Mouse (Mus musculus) CH12.LX (cell line): ENCODE measurements at regions not wholly inside any gene's neighbourhood (a gene's known extent, or its start where the extent isn't known, plus 50 kb on each side); places are given as distances from the start of the nearest gene placed in this dataset.

Source experiments
- DNase-seq: peaks from one replicate; pipeline ENCODE4 v3.0.0-alpha.2; 2013; ENCODE audit errors: extremely low read depth
- H3K27ac ChIP-seq: 2 replicates; pipeline ENCODE4 v1.5.1; 2012; ENCODE audit warnings: low read depth, mild to moderate bottlenecking, control low read depth, moderate library complexity; ENCODE audit not compliant: insufficient read depth
- H3K27me3 ChIP-seq: replicated peaks from 2 replicates; pipeline ENCODE3; 2012; ENCODE audit warnings: inconsistent platforms
- H3K36me3 ChIP-seq, 2 experiments: replicated peaks in 1 of 2; 2 replicates each; pipeline versions ENCODE3 to v1.6.1; 2012; ENCODE audit warnings: inconsistent platforms in 1 of 2, low read length in 1 of 2, mild to moderate bottlenecking in 1 of 2, mixed read lengths in 1 of 2, moderate library complexity in 1 of 2; ENCODE audit not compliant: control insufficient read depth in 1 of 2, insufficient read depth in 1 of 2
- H3K4me1 ChIP-seq, 2 experiments: 2 replicates each; pipeline ENCODE4 v1.6.1; 2012; ENCODE audit warnings: inconsistent platforms in 1 of 2, moderate library complexity in 1 of 2; ENCODE audit not compliant: insufficient read depth in 2 of 2, control insufficient read depth in 1 of 2
- H3K4me2 ChIP-seq: 2 replicates; pipeline ENCODE4 v1.6.1; 2012; ENCODE audit warnings: low read depth, mild to moderate bottlenecking, control low read depth; ENCODE audit not compliant: poor library complexity, insufficient read depth, severe bottlenecking
- H3K4me3 ChIP-seq, 3 experiments: fragments of 150-350 bp in 1 of 3; sonication (generic) in 1 of 3; replicated peaks in 1 of 3; 2 replicates each; pipeline versions ENCODE3 to v1.5.1; 2011 to 2012; ENCODE audit warnings: low read depth in 2 of 3, low read length in 2 of 3, mild to moderate bottlenecking in 2 of 3, moderate library complexity in 2 of 3, control low read depth in 1 of 3, improper control_type of control experiment in 1 of 3, inconsistent platforms in 1 of 3, mixed read lengths in 1 of 3; ENCODE audit not compliant: poor library complexity in 1 of 3
- H3K79me2 ChIP-seq: replicated peaks from 2 replicates; pipeline ENCODE4 v1.6.1; 2012; ENCODE audit warnings: mild to moderate bottlenecking, moderate library complexity; ENCODE audit not compliant: control insufficient read depth, poor library complexity, insufficient read depth, severe bottlenecking; ENCODE audit errors: extremely low read depth
- H3K9ac ChIP-seq: 2 replicates; pipeline ENCODE4 v1.6.1; 2012; ENCODE audit warnings: low read depth, mild to moderate bottlenecking, control low read depth, moderate library complexity; ENCODE audit not compliant: insufficient read depth
- H3K9me3 ChIP-seq: replicated peaks from 2 replicates; pipeline ENCODE3; 2012; ENCODE audit warnings: low read length, inconsistent platforms, mixed read lengths
- BHLHE40 ChIP-seq: IDR thresholded peaks from 2 replicates; pipeline ENCODE4 v1.6.1; 2011; ENCODE audit warnings: mild to moderate bottlenecking, low read depth, low read length, improper control_type of control experiment
- CHD2 ChIP-seq: IDR thresholded peaks from 2 replicates; pipeline ENCODE4 v1.6.1; 2011; ENCODE audit warnings: low read length, improper control_type of control experiment
- CTCF ChIP-seq, 2 experiments: IDR thresholded peaks in 1 of 2; conservative IDR thresholded peaks in 1 of 2; 2 replicates each; pipeline ENCODE4 v1.5.1; 2011 to 2012; ENCODE audit warnings: low read depth in 2 of 2, low read length in 2 of 2, improper control_type of control experiment in 1 of 2, inconsistent platforms in 1 of 2, mild to moderate bottlenecking in 1 of 2, moderate library complexity in 1 of 2
- EP300 ChIP-seq: IDR thresholded peaks from 2 replicates; pipeline ENCODE4 v1.6.1; 2011; ENCODE audit warnings: low read length, improper control_type of control experiment
- GABPA ChIP-seq: IDR thresholded peaks from 2 replicates; pipeline ENCODE4 v1.6.1; 2012; ENCODE audit warnings: low read depth, low read length, improper control_type of control experiment, inconsistent platforms; ENCODE audit not compliant: insufficient replicate concordance
- JUND ChIP-seq: conservative IDR thresholded peaks from 2 replicates; pipeline ENCODE4 v1.6.1; 2011; ENCODE audit warnings: low read depth, low read length, improper control_type of control experiment
- KAT2A ChIP-seq: IDR thresholded peaks from 2 replicates; pipeline ENCODE4 v1.6.1; 2012; ENCODE audit warnings: low read length, improper control_type of control experiment, inconsistent platforms; ENCODE audit not compliant: insufficient replicate concordance
- MAFK ChIP-seq: IDR thresholded peaks from 2 replicates; pipeline ENCODE4 v1.6.1; 2011; ENCODE audit warnings: low read length, improper control_type of control experiment; ENCODE audit not compliant: insufficient replicate concordance
- MAX ChIP-seq: IDR thresholded peaks from 2 replicates; pipeline ENCODE4 v1.6.1; 2011; ENCODE audit warnings: low read length, improper control_type of control experiment
- MAZ ChIP-seq: IDR thresholded peaks from 2 replicates; pipeline ENCODE4 v1.6.1; 2012; ENCODE audit warnings: low read depth, mild to moderate bottlenecking, inconsistent platforms, low read length, improper control_type of control experiment, moderate library complexity
- MYC ChIP-seq: IDR thresholded peaks from 2 replicates; pipeline ENCODE4 v1.6.1; 2011; ENCODE audit warnings: low read depth, mild to moderate bottlenecking, improper control_type of control experiment, low read length
- NELFE ChIP-seq: IDR thresholded peaks from 2 replicates; pipeline ENCODE4 v1.6.1; 2011; ENCODE audit warnings: low read depth, low read length, improper control_type of control experiment
- PAX5 ChIP-seq: IDR thresholded peaks from 2 replicates; pipeline ENCODE4 v1.6.1; 2012; ENCODE audit warnings: low read length, inconsistent platforms, mixed read lengths
- POLR2AphosphoS2 ChIP-seq: IDR thresholded peaks from 2 replicates; pipeline ENCODE4 v1.6.1; 2011; ENCODE audit warnings: low read depth, low read length, improper control_type of control experiment
- RAD21 ChIP-seq: IDR thresholded peaks from 2 replicates; pipeline ENCODE4 v1.6.1; 2011; ENCODE audit warnings: low read depth, mild to moderate bottlenecking, low read length, improper control_type of control experiment, moderate library complexity
- SIN3A ChIP-seq: IDR thresholded peaks from 2 replicates; pipeline ENCODE4 v1.6.1; 2012; ENCODE audit warnings: low read length, improper control_type of control experiment, inconsistent platforms
- SMC3 ChIP-seq: IDR thresholded peaks from 2 replicates; pipeline ENCODE4 v1.6.1; 2011; ENCODE audit warnings: low read depth, low read length, improper control_type of control experiment
- TBP ChIP-seq: conservative IDR thresholded peaks from 2 replicates; pipeline ENCODE4 v1.6.1; 2011; ENCODE audit warnings: low read depth, low read length, improper control_type of control experiment
- UBTF ChIP-seq: IDR thresholded peaks from 2 replicates; pipeline ENCODE4 v1.6.1; 2012; ENCODE audit warnings: low read depth, mild to moderate bottlenecking, inconsistent platforms, low read length, improper control_type of control experiment, moderate library complexity
- USF2 ChIP-seq: conservative IDR thresholded peaks from 2 replicates; pipeline ENCODE4 v1.6.1; 2011; ENCODE audit warnings: low read depth, low read length, improper control_type of control experiment
- ZC3H11A ChIP-seq: IDR thresholded peaks from 2 replicates; pipeline ENCODE4 v1.6.1; 2012; ENCODE audit warnings: low read depth, mild to moderate bottlenecking, inconsistent platforms, low read length, improper control_type of control experiment
- ZKSCAN1 ChIP-seq: IDR thresholded peaks from 2 replicates; pipeline ENCODE4 v1.6.1; 2012; ENCODE audit warnings: low read depth, inconsistent platforms, low read length, improper control_type of control experiment, borderline replicate concordance
- ZMIZ1 ChIP-seq: IDR thresholded peaks from 2 replicates; pipeline ENCODE4 v1.6.1; 2012; ENCODE audit warnings: low read depth, mild to moderate bottlenecking, inconsistent platforms, low read length, improper control_type of control experiment
- dilution Hi-C: fragments of 300-500 bp; cut with MboI; formaldehyde crosslinking; loops from 2 replicates; pipeline ENCODE4 v1.14.3; 2020; ENCODE audit warnings: low sequenced_read_pairs; ENCODE audit not compliant: extremely low pct_unique_long_range_greater_than_20kb, extremely low pct_ligation_motif_present
- in situ Hi-C: fragments of 300-500 bp; cut with MboI; formaldehyde crosslinking; loops from 3 replicates; pipeline ENCODE4 v1.14.3; 2019; ENCODE audit warnings: low sequenced_read_pairs, low pct_ligation_motif_present, low pct_unique_long_range_greater_than_20kb, mixed read lengths

GRCm38 (mm10) chr13:90334286-90334685 lies 244.9 kb upstream of the Xrcc4 start:
- H3K27me3 ChIP-seq: no peaks in the 10 kb centered on the region
- DNase-seq: no peak
- in situ Hi-C loops (no loop called here), dilution Hi-C loops (no loop called here)
- H3K4me1 ChIP-seq: no peaks in the 10 kb centered on the region
- H3K36me3 ChIP-seq: no peaks in the 10 kb centered on the region
- H3K4me2 ChIP-seq: no peak overlapping the region
- no peaks in the 10 kb centered on the region for H3K9me3 ChIP-seq
- H3K4me3 ChIP-seq: no peak overlapping the region
- H3K9ac ChIP-seq: no peak overlapping the region
- H3K79me2 ChIP-seq: no peaks in the 10 kb centered on the region
- TF ChIP-seq TBP (no peak), USF2 (no peak), ZC3H11A (no peak), POLR2AphosphoS2 (no peak), MYC (no peak), RAD21 (no peak), ZMIZ1 (no peak), KAT2A (no peak), SIN3A (no peak), PAX5 (no peak), MAZ (no peak), CHD2 (no peak), GABPA (no peak), JUND (no peak)
- H3K27ac ChIP-seq: no peak overlapping the region

- no peak overlapping the region for H3K27ac ChIP-seq
- no peaks in the 10 kb centered on the region for H3K79me2 ChIP-seq
- H3K36me3 ChIP-seq: no peaks in the 10 kb centered on the region
- H3K4me2 ChIP-seq: no peak overlapping the region
- no peak overlapping the region for H3K9ac ChIP-seq
- no peak for TF ChIP-seq TBP
- no peak for TF ChIP-seq RAD21
- no peak for TF ChIP-seq ZKSCAN1
- no peak for TF ChIP-seq MYC
- no peak for TF ChIP-seq CTCF (conservative IDR thresholded peaks at IDR 0.05 in 1 of 2, IDR thresholded peaks at IDR 0.05 in 1 of 2; ENCODE audit: low read depth in 2 of 2, low read length in 2 of 2)
- no peak for TF ChIP-seq UBTF
- TF ChIP-seq BHLHE40: no peak
- no peak for TF ChIP-seq NELFE
- no peak for TF ChIP-seq SMC3
- no peak for TF ChIP-seq EP300
- no peak for TF ChIP-seq MAFK
- TF ChIP-seq MAX: no peak
- TF ChIP-seq, all 38 proteins: peak for 0
- Histone ChIP-seq H3K4me3 (no peak overlapping the region), H3K4me1 (peaks cover 4 to 11% of the 10 kb centered on the region in 2 experiments; a peak in 3 of 4 replicates), H3K27me3 (no peaks in the 10 kb centered on the region), H3K9me3 (no peaks in the 10 kb centered on the region)
- dilution Hi-C loops: no loop called here
- DNase-seq: no peak
- in situ Hi-C loops: no loop called here
Measured at GRCm38 (mm10) chr13:90325226-90325625, 235.8 kb upstream of the Xrcc4 start.
